Mouse (Mus musculus) heart, adult 2 months (tissue): ENCODE results near the gene Stk11.

Experiments used
- CTCF ChIP-seq: fragments of 200-600 bp; IDR thresholded peaks from 2 replicates; pipeline ENCODE4 v1.8.1; 2022; ENCODE audit warnings: antibody characterized with exemption, mild to moderate bottlenecking, moderate library complexity
- POLR2A ChIP-seq: fragments of 200-500 bp; IDR thresholded peaks from 2 replicates; pipeline ENCODE4 v1.6.1; 2011; ENCODE audit warnings: mild to moderate bottlenecking, low read depth, low read length, control low read depth; ENCODE audit not compliant: insufficient read depth

DNA sequence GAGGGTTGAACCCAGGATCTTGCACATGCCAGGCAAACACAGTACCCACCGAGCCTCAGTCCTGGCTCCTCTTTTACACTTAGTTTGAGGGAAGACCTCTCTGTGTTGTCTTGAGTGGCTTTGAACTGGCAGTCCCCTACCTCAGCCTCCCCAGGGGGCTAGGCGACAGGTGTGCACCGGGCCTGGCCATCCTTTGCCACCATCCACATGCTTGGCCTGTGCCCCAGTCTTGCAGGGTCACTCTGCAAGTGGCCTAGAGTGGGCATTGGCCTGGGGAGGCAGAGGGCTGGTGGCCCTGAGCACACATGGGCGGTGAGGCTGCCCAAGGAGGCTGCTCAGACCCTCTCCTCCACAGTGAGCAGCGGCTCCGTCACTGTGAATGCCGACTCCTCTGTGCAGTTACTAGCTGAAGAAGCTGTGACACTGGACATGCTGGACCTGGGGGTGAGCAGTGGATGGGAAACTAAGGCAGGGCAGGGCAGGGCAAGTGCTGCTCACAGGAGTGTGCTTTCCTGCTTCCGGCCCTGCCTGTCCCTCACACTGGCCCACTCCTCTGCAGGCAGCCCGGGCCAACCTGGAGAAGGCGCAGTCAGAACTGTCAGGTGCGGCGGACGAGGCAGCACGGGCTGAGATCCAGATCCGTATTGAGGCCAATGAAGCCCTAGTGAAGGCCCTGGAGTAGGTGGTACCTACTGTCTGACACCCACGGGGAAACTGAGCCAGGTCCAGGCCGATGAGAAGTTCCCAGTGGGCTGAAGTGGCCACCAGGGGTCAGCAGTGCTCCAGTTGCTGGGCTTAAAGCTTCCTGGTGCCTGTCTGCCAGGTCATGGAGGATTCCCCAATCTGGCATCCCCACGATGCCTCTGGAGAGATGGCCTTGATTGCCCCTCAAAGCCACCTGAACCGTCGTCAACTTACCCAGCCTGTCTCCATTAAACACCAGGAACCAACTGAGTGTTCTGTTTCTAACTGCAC is 29.5 kb downstream of the Stk11 start:
- 0 out of 2 replicates have a peak, but pooled peaks have one; percentile 5 for TF ChIP-seq POLR2A
- peak; percentile 96 for TF ChIP-seq CTCF
